Mouse (Mus musculus): ENCODE data around the gene Irak1. TPM values are rescaled to one million over a fixed set of nuclear protein-coding genes. Genes with fewer than 3 reads are reported as not detected.

The Irak1 gene
- polyA plus RNA-seq, 1 experiment, result 80.8 TPM

DNA sequence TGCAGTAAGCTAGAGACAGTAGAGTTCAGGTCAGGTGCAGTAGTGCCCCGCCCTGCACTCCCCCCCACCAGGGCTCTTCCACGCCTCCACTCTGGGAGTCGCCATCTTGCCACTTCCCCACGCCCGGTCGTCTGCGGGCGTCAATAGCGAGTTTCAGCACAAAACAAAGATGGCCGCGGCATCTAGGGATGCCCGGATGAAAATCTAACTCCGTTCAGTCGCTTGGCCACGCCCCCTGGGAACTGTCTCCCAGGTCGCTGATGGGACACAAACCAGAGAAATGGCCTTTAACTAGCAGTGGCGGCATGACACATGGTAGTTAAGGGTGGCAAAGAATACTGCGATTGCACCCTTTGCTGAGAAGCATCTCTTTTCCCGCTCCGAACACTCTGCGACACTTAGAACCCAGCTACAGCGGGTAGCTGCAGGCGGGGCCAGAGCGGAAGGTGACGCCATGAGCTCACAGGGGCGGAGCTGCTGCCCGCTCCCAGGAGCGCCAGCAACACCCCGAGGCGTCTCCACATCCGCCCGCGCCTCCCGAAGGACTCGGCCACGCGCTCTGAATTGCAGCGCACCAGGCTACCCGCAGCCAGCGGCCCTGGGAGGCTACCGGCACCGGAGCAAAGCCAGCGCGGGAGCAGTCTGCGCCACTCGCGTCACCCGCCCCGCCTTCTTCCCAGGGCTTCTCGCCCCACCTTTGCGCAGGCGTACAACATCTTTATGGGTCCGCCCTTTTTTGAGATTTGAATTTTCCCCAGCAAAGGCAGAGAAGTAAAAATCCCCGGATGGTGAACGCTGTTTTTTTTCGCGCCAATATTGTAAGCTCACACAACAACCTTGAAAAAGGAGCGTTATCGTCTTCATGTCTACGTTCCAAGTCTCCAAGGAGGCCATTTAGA is 56.3 kb downstream of the Irak1 start:
- Histone ChIP-seq H3K27ac (ENCODE audit: insufficient read depth, low read length) (peak overlapping the region; percentile 98), H3K4me1 (ENCODE audit: control insufficient read depth, insufficient read depth, low read length) (peaks cover 2% of the 10 kb centered on the region; the same call in 1 of the 2 replicates), H3K4me3 (ENCODE audit: insufficient read depth, low read length) (peak overlapping the region; percentile 91)
- no peak for TF ChIP-seq POLR2A (IDR thresholded peaks at IDR 0.05; ENCODE audit: extremely low read depth, insufficient read depth, low read length)
- TF ChIP-seq CTCF (IDR thresholded peaks at IDR 0.05; ENCODE audit: extremely low read depth, insufficient read depth, low read length), result no peak

DNA sequence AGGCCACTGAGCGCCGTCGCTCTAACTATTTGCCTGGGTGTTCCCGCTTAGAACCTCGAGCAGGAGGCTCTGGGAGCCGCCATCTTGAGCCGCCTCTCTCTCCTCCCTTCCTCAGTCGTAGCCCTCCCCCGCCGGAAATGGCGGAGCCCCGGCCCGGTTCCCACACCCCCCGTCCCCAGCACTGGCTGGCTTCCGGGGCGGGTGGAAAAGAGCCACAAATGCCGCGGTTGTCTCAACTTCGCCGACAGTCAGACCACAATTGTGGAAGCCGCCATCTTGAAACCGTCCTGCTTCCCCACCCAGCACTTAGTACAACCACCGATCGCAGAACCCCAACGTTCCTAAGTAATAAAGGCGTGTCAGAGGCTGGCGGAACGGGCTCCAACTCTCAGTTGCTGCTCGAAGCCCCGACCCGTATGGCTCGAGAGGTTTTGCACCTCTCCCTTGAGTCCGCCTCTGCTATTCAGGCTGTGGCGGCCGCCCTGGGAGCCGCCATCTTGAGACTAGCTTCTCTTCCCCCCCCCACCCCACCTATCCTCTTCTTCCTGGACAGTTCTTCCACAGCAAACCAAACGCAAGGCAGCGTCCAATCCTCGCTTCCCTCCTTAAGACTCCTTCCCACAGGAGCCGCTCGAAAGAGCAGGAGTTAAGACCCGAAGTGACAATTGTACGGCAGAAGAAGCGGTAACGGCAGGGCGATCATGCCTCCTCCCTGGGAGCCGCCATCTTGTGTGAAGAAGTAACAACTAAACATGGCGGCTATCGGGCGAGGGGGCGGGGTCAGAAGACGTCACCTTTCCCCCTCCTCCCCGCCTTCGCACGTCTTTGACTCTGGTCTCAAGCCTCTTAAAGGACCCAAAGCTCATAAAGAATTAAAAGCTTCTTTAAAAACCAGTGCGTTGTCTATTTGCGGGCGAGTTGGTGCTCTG is 57.2 kb downstream of the Irak1 start, which contains the start of gene Hcfc1:
Gene Hcfc1, minus strand, starts transcription at position 110 of the 929 bp plus-strand sequence.
- no peak for TF ChIP-seq CTCF (IDR thresholded peaks at IDR 0.05; ENCODE audit: extremely low read depth, insufficient read depth, low read length)
- TF ChIP-seq POLR2A (IDR thresholded peaks at IDR 0.05; ENCODE audit: extremely low read depth, insufficient read depth, low read length), result no peak
- Histone ChIP-seq H3K4me3 (ENCODE audit: insufficient read depth, low read length) (peak within 1 kb of the TSS; percentile 91), H3K4me1 (ENCODE audit: control insufficient read depth, insufficient read depth, low read length) (peaks cover 2% of the 10 kb centered on the region; the same call in 1 of the 2 replicates), H3K27ac (ENCODE audit: insufficient read depth, low read length) (peak within 1 kb of the TSS; percentile 98)

DNA sequence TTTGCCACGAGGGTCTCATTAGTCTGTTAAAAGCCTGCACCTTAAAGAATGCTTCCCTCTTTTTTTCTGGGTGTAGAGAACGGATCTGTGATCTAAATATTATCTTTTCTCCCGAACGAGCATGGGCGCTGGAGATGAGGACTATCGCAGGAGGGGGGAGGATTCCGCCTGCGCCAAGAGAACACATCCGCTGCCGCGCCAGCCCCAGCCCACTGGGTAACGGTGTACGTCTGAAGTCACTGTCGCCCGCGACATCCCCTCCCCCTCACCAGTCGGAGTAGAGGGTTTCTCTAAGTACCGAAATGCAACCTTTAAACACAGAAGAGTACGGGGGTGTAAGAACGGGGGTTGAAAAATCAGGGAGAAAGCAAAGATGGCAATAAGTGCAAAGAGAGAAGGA is 58.4 kb downstream of the Irak1 start:
- Histone ChIP-seq H3K27ac (ENCODE audit: insufficient read depth, low read length) (peak overlapping the region; percentile 91), H3K4me1 (ENCODE audit: control insufficient read depth, insufficient read depth, low read length) (peaks cover 2% of the 10 kb centered on the region; the same call in 1 of the 2 replicates), H3K4me3 (ENCODE audit: insufficient read depth, low read length) (peak overlapping the region; percentile 91)
- TF ChIP-seq CTCF (IDR thresholded peaks at IDR 0.05; ENCODE audit: extremely low read depth, insufficient read depth, low read length) (no peak), POLR2A (IDR thresholded peaks at IDR 0.05; ENCODE audit: extremely low read depth, insufficient read depth, low read length) (no peak)

DNA sequence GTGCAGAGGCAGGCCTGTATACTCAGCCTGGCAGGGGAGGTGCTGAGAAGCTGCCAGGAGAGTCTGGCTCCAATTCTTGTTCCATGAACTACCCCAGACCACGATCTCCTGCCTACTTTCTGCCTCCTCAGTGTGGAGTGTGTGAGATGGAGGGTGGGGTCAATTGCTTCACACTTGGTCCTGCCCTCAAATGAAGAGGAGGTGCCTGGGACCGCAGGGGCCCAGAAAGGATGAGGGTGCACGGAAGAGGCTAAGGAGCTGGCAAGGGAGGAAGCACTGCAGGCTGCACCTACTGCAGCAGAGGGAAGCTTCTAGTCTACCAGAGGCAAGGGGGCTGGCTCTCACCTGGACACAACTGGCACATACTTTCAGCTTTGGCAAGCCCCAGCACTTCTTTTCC is 59.4 kb downstream of the Irak1 start:
- no peak overlapping the region for H3K27ac ChIP-seq (ENCODE audit: insufficient read depth, low read length)
- H3K4me3 ChIP-seq (ENCODE audit: insufficient read depth, low read length), result peak overlapping the region; percentile 91
- TF ChIP-seq POLR2A (IDR thresholded peaks at IDR 0.05; ENCODE audit: extremely low read depth, insufficient read depth, low read length) (no peak), CTCF (IDR thresholded peaks at IDR 0.05; ENCODE audit: extremely low read depth, insufficient read depth, low read length) (no peak)
- peaks cover 2% of the 10 kb centered on the region; the same call in 1 of the 2 replicates for H3K4me1 ChIP-seq (ENCODE audit: control insufficient read depth, insufficient read depth, low read length)

Other genes starting within 250 kb of the Irak1 start
- 21.1 and 23.5 TPM in 2 replicates for gene Srpk3, start 249.5 kb downstream of the Irak1 start, polyA plus RNA-seq (2012; rRNA removed)
- gene Idh3g, start 237.0 kb downstream of the Irak1 start, polyA plus RNA-seq (2012; rRNA removed), result 609 and 638 TPM in 2 replicates
- 148 and 151 TPM in 2 replicates for gene Ssr4, start 236.9 kb downstream of the Irak1 start, polyA plus RNA-seq (2012; rRNA removed)
- gene Pdzd4, start 198.9 kb downstream of the Irak1 start, polyA plus RNA-seq (2012; rRNA removed), result 86.2 and 93.6 TPM in 2 replicates
- gene Avpr2, start 131.8 kb downstream of the Irak1 start, polyA plus RNA-seq (2012; rRNA removed), result not detected in 2 replicates
- gene L1cam, start 127.8 kb downstream of the Irak1 start, polyA plus RNA-seq (2012; rRNA removed), result 91.8 and 97.1 TPM in 2 replicates
- 6.5 and 7.9 TPM in 2 replicates for gene Arhgap4, start 102.0 kb downstream of the Irak1 start, polyA plus RNA-seq (2012; rRNA removed)
- 74.5 and 80.4 TPM in 2 replicates for gene Naa10, start 102.0 kb downstream of the Irak1 start, polyA plus RNA-seq (2012; rRNA removed)
- 6.7 and 8.7 TPM in 2 replicates for gene Renbp, start 93.1 kb downstream of the Irak1 start, polyA plus RNA-seq (2012; rRNA removed)
- gene Hcfc1, start 57.6 kb downstream of the Irak1 start, polyA plus RNA-seq (2012; rRNA removed), result 33.1 and 33.3 TPM in 2 replicates
- gene Opn1mw, start 103.5 kb upstream of the Irak1 start, polyA plus RNA-seq (2012; rRNA removed), result 0.34 and 0.38 TPM in 2 replicates
- 28.6 and 29.4 TPM in 2 replicates for gene Mecp2, start 111.4 kb upstream of the Irak1 start, polyA plus RNA-seq (2012; rRNA removed)
- not detected in 2 replicates for gene Tex28, start 143.9 kb upstream of the Irak1 start, polyA plus RNA-seq (2012; rRNA removed)
- gene Tktl1, start 153.3 kb upstream of the Irak1 start, polyA plus RNA-seq (2012; rRNA removed), result 0.04 and 0.09 TPM in 2 replicates
- gene Flna, start 225.9 kb upstream of the Irak1 start, polyA plus RNA-seq (2012; rRNA removed), result 157 and 175 TPM in 2 replicates
- 41.9 and 43.6 TPM in 2 replicates for gene Emd, start 230.8 kb upstream of the Irak1 start, polyA plus RNA-seq (2012; rRNA removed)
- gene Rpl10, start 246.9 kb upstream of the Irak1 start, polyA plus RNA-seq (2012; rRNA removed), result 770 and 800 TPM in 2 replicates